Mouse (Mus musculus): ENCODE data around the gene Rtn4rl1.
"Not testable (repeated sequence)": the region's sequence is repeated elsewhere in the genome, so short reads cannot be mapped to it uniquely, and the experiment has no call there.

The Rtn4rl1 gene

DNA sequence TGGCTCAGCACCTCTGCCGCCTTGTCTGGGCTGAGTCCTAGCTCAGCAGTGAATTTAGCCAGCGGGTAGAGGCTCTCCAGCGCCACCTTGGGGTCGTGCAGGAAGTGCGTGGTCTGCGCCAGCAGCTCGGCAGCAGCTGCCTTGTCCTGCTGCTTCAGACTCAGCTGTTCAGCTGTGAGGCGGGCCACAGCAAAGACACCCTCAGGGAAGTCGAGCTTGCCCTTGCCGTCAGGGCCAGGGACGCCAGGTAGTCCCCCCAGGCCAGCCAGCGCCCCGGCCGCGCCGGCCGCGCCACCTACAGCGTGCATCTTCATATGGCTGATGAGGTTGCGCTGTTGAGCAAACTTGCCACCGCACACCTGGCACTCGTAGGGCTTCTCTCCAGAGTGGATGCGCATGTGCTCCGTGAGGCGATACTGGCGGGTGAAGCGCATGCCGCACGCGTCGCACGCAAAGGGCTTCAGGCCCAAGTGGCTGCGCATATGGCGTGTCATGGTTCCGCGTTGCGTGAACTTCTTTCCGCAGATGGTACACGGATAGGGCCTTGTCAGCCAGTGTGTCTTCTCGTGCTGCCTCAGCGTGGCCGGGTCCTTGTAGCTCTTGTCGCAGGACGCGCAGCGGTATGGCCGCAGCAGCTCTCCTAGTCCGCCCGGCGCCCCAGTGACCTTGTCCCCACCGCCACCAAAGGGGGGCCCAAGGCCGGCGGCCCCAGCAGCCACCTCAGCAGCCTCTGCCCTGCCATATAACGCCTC lies 28.0 kb upstream of the Rtn4rl1 start:
- DNase-seq (ENCODE audit: low read depth, low spot score): peak; percentile 75

DNA sequence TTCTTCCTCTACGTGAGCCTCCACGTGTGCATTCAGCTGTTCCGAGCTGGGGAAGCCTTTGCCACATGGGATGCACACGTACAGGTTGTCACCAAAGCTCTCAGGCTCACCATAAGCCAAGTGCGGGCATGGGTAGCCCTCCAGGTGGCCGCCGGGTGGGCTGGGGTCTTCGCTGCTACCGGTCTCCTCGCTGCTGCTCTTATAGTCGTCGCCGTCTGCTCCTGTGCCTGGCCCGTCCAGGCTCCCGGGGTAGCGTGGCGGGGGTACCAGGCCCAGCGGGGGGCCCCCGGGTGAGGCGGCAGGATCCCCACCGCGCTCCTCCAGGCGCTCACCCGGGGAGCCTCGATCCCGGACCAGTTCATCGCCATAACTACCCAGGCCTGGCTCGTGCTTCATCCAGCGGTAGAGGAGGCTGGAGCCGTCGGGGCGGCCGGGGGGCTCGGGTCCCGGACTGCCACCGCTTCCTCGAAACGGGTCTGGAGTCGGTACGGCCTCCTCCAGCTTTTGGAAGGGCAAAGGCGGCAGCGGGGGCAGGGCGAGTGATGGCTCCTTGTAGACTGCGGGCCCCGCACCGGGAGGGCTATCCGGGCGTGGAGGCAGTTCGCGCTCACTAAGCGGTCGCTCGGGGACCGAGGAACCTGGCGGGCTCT lies 27.3 kb upstream of the Rtn4rl1 start:
- DNase-seq (ENCODE audit: low read depth, low spot score): no peak

DNA sequence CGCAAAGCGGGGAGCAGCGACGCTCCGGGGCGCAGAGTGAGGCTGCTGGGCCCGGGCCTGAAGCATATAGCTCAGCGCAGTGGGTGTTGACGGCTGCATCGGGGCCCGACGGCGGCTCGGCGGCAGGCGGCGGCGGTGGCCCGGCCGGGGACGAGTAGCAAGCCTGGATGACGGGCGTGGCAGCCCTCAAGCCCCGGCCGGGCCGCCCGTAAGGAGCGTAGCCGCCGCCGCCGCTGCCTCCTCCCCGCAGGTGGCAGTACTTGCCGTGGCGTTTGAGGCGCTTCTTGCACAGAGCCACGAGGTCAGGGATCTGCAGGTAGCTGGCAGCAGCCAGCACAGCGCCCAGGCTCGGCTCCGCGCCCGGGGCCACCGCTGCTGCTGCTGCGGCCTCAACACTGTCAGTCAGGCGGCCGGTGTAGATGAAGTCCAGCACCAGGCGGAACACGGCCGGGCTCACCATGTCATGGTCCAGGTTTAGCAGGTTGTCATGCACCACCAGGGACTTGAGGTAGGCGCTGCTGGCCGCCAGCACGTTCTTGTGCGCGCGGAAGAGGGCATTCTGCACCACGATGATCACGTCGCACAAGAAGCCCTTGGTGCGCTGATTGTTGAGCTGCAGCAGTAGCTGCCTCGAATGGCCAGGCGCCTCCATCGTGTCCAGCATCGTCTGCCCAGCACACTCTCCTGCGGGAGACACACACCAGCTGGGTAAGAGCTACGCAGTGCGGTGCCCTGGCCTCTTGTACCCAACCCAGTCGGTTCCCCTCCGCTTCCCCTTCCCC lies 26.5 kb upstream of the Rtn4rl1 start:
- no peak for DNase-seq (ENCODE audit: low read depth, low spot score)

DNA sequence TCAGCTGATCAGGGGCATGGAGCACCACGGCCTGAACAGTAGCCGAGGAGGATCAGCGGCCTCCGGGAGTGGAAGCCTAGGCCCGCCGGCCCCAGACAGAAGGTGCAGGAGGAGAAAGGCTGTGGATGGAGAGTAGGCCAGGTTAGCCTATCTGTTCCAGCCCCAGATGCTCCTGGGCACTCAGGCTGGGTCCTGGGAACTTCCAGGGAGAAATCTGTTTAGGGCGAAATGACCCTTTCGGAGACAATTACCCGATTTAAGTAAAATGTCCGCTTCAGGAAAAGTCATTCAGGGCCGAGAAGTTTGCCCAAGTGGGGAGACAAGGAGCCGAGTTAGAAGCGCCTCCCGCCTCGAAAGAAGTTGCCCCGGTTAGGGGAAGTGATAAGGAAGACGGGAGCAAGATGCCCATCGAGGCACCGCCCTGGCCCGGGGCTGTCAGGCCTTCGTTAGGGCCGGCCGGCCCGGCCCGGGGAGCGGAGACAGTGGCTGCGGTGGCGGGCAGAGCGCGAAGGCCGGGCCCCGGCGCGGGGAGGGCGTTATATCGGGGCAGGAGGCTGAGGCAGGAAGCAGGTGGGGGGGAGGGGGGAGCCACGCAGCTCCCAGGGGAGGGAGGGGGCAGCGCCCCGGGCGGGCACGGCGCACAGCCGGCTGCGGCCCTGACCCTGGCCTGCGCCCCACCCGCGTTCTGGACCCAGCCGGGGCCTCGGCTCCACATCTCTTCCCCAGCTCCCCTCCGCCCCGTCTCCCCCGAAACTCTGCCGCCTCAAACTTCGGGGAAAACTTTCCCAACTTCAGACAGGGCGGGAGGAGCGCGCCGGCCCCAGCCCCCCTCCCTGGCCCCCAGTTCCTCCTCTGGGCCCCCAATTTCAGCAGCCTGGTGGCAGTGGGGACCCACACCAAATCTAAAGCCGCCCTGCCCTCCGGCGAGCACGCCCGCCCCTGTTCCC lies 25.7 kb upstream of the Rtn4rl1 start:
- no peak for DNase-seq (ENCODE audit: low read depth, low spot score)

DNA sequence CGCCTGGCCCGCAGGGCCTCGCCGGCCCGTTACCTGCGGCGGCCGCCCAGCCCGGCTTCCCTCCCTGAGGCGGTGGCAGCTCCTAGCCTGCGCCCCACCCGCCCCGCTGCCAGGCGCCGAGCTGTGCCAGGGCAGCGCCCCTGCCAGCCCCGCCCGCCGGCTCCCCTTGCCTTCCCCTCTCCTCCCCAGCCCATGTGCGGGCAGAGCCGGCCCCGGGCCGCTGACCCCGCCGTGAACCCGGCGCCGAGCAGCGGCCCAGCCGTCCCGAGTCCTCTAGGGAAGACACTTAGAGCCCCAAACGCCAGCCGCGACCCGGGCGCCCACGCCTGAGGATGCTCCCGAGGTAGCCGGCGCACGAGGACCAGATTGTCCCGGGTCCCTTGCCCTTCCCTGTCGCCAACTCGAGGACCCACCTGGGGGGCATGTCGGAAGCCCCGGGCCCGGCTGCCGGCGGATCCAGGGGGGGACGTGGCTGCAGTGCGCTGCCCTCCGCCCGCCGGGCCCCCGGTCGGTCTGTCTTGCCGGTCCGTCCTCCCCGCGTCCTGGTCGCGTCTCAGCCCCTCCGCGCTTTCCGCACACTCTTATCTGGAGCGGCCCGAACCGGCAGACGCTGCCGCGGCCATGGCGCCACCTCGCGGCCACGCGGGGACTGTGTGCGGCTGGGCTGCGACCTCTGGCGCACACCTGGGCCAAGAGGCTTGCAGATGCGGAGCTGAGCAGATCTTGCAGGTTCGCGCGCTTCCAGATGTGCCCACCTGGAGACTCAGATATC lies 24.8 kb upstream of the Rtn4rl1 start:
- peak; percentile 71 for DNase-seq (ENCODE audit: low read depth, low spot score)

DNA sequence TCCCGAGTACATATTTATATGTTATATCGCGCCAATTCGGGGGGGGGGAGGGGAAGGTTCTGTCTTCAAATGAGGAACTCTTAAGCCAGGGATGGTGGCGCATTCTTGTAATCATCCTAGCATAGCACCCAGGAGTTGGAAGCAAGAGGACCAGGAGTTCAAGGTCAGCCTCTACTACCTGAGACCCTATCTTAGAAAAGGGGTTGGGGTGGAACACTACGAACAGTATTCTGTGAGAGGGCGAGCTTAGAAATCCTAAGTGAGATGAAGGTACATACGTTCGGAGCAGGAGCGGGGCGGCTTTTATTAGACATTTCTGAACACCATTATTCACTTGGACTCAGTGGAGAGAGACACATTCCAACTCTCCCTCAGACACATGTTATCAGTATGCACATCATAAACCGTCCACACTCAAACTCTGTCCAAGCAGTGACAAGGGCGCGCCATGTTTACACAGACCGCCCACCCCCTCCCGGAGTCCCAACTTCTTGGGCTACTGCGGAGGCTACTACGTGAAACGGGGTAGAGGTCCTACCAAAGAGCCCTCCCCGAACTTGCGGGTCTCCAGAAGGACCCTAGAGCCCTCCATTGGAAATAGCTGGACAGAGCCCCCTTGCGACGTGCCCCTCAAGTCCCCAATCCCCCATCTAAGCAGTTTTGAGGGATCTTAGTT lies 24.0 kb upstream of the Rtn4rl1 start, which contains the start of gene Hic1:
Gene Hic1, minus strand, starts transcription at position 115 of the 676 bp plus-strand sequence.
- DNase-seq (ENCODE audit: low read depth, low spot score): no peak

DNA sequence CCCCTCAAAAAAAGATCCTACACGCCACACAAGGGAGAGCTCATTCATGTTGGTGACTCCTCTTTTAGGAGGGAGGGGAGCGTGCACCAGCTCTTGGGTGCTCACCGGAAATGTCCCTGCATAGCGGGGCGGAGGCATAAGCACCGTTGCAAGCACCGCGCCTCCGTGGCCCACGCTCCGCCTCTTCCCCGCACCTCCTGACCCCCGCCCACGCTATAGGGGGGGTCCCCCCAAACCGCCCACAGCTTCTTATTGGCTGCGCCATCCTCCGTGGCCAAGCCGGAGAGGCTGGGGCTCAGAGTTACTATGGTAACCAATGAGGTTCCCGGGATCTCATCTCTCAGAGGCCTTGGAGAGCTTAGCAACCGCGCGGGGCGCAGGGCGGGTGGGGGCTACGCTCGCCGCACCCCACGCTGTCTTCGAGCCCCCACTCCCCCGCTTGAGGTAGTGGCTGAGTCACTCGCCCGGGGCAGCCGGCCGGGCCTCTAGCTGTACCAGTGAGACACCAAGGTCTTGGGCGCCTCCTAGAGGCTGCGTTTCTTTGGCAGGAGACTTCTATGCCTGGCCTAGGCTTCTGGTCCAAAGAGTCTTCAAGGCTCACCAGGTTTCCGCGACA lies 23.3 kb upstream of the Rtn4rl1 start:
- peak; percentile 83 for DNase-seq (ENCODE audit: low read depth, low spot score)

GRCm38 (mm10) chr11:75171186-75171865 lies 22.3 kb upstream of the Rtn4rl1 start:
- no peak for DNase-seq (ENCODE audit: low read depth, low spot score)

DNA sequence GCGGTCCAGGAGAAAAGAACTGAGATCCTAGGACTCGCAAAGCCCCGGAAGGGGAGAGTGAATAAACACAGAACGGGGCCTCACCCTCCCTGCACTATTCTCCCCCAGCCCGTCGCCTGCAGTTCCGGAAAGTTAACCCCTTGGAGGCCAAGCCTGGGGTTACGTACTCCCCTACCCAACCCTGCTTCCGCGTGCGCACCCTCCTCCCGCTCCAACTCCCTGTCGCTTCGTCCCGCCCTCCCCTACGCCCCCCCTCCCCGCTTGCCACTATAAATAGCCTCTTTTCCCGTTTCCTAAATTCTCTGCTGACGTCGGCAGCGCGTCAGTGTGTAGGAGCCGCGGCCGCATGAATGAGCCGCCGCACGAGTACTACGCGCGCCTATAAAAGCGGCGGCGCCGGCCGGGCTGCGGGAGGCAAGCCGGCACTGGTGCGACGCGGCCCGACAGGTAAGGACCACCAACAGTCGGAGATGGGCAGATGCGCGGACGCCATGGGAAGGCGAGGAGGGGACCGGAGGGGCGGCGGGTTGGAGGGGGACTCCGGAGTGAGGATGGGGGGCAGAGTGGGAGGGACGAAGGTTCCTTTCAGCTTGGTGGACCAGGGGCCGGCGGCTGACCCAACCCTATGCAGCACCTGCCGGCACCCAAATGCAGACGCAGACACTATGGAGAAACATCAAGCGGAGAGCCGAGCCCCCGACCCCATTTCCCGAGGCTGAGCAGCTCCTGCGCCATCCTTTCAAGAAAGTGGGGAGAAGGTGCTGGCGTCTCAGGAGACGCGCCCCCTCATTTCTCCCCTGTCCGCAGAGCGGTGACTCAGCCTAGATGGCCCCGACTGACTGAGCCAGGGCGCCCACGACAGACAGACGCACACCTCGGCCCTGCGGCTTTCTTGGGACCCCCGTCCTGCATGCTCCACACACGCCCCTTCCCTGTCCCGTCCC lies 21.2 kb upstream of the Rtn4rl1 start:
- no peak for DNase-seq (ENCODE audit: low read depth, low spot score)

- no peak for DNase-seq (ENCODE audit: low read depth, low spot score)
Observed at GRCm38 (mm10) chr11:75173095-75173798, 20.3 kb upstream of the Rtn4rl1 start.

DNA sequence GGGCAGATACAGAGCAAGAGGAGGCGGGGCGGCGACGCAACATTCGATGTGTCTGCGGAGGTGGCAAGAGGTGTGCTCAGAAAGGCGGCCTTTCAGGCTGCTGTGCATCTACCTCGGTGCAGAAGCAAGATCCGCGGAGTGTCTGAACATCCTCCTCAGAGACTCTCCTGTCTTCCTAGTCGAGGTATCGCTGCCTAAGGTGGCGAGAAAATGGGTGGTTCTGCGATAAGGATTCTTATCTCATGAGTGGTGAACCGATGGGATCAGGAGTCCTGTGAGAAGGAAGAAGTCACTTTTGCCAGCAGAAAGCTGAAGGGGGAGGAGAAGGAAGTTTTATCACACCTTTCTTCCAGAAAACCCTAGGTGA lies 19.8 kb upstream of the Rtn4rl1 start:
- no peak for DNase-seq (ENCODE audit: low read depth, low spot score)

- not testable (repeated sequence) for DNase-seq (ENCODE audit: low read depth, low spot score)
Observed at GRCm38 (mm10) chr11:75174574-75174973, 19.0 kb upstream of the Rtn4rl1 start.

DNA sequence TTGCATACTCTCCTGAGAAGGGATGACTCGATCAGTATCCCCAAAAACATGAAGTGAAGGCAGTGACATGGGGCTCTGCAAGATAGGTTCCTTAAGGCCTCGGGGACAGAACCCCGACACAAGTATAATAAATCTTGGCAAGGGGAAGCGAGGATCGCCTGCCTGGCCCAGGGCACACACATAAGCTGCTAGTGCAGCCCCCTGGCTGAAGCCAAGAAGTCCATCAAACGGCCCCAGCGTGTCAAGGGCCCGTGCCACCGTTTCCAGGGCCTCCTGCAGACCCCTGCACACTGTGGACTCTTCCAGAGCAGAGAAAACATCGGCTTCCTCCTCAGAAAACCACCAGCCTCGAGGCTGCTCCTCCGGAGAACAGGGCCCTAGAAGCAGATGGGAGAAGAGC lies 15.6 kb upstream of the Rtn4rl1 start:
- DNase-seq (ENCODE audit: low read depth, low spot score): no peak

DNA sequence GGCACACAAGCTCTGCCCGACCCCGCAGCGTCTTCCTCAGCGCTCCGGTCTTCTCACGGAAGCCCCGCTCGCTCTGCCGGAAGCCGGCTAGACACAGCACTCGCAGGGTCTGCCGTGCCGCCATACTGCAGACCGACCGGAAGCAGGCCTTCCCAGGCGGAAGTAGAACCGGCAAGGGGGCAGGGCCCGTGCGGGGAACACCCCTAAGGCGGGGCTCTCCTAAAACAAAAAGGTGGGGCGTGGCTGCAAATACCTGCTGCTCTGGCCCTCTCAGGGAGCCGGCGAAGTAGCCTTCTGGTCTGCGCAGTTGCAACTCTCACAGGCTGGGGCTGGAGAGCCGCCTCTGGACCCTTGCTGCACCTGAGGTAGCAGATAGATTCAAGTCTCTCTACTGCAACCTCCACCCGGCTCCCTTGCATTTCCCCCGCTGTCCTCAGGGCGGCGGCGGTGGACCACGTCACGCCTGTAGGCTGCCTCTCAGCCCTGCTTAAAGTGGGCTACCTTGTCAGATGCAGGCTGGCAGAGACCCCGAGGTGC lies 14.8 kb upstream of the Rtn4rl1 start, which contains the start of gene Ovca2:
Gene Ovca2, minus strand, starts transcription at position 164 of the 537 bp plus-strand sequence.
- DNase-seq (ENCODE audit: low read depth, low spot score): peak; percentile 72

- DNase-seq (ENCODE audit: low read depth, low spot score): no peak
Observed at GRCm38 (mm10) chr11:75183917-75184570, 9.5 kb upstream of the Rtn4rl1 start.

GRCm38 (mm10) chr11:75184573-75184972 lies 9.0 kb upstream of the Rtn4rl1 start:
- DNase-seq (ENCODE audit: low read depth, low spot score): no peak

Measured in skeletal muscle tissue, adult 2 months (tissue).